Mouse (Mus musculus) heart, postnatal 14 days (tissue): ENCODE measurements around the gene Pdk2. TPM values are rescaled to one million over a fixed set of nuclear protein-coding genes. Genes with fewer than 3 reads are reported as not detected.

Experiments
- DNase-seq, 2 experiments: peaks; one replicate each; pipeline ENCODE4 v3.0.0; 2021 to 2022
- intact Hi-C: fragments of 180-260 bp; cut with DNase I; formaldehyde crosslinking; loops from one replicate; pipeline ENCODE4 v1.15.1; 2025
- total RNA-seq, 2 experiments: library from RNA; stranded (reverse); gene quantifications; 2 replicates each; pipeline ENCODE4 v1.2.3; 2021

Gene Pdk2
- total RNA-seq, 2 experiments from 2014 or later, result 297 to 326 TPM

- intact Hi-C loops, result no loop called here
- no peak for DNase-seq
Observed at GRCm38 (mm10) chr11:95007418-95007817, 33.7 kb downstream of the Pdk2 start.

GRCm38 (mm10) chr11:95006525-95007219, 34.5 kb downstream of the Pdk2 start:
- intact Hi-C loops, result no loop called here
- DNase-seq, result peak; percentile 81 to 83

GRCm38 (mm10) chr11:95006038-95006437, 35.1 kb downstream of the Pdk2 start:
- intact Hi-C loops, result no loop called here
- no peak for DNase-seq

GRCm38 (mm10) chr11:95004937-95005198, 36.3 kb downstream of the Pdk2 start:
- intact Hi-C loops, result no loop called here
- no peak for DNase-seq

GRCm38 (mm10) chr11:95004136-95004936, 36.8 kb downstream of the Pdk2 start:
- peak in 1 of 2 experiments; percentile 55 for DNase-seq
- intact Hi-C loops, result no loop called here

- intact Hi-C loops, result no loop called here
- DNase-seq, result no peak
Observed at GRCm38 (mm10) chr11:95002705-95003104, 38.4 kb downstream of the Pdk2 start.

GRCm38 (mm10) chr11:95001584-95002347, 39.4 kb downstream of the Pdk2 start:
- intact Hi-C loops, result loop anchor here (1.0 to 2.0 kb wide), 2 partner anchors 22 to 63 kb away; no protein-coding TSS in a partner anchor
- DNase-seq, result no peak

GRCm38 (mm10) chr11:95001058-95001457, 40.1 kb downstream of the Pdk2 start:
- intact Hi-C loops, result loop anchor here (1.0 to 2.0 kb wide), 2 partner anchors 22 to 62 kb away; no protein-coding TSS in a partner anchor
- peak; percentile 64 to 75 for DNase-seq

GRCm38 (mm10) chr11:95000548-95000947, 40.6 kb downstream of the Pdk2 start:
- DNase-seq, result peak in 1 of 2 experiments; percentile 56
- intact Hi-C loops, result loop anchor here (2.0 kb wide), 1 partner anchor 62 kb away; no protein-coding TSS in a partner anchor

GRCm38 (mm10) chr11:95000128-95000527, 41.0 kb downstream of the Pdk2 start:
- no peak for DNase-seq

GRCm38 (mm10) chr11:94998041-94998531, 43.1 kb downstream of the Pdk2 start:
- intact Hi-C loops, result no loop called here
- DNase-seq, result peak in 1 of 2 experiments; percentile 32

More at GRCm38 (mm10) chr11:95000128-95000527, 41.0 kb downstream of the Pdk2 start:
- intact Hi-C loops, result loop anchor here (2.0 kb wide), 1 partner anchor 61 kb away; no protein-coding TSS in a partner anchor

- no peak for DNase-seq
- intact Hi-C loops, result no loop called here
Observed at GRCm38 (mm10) chr11:94997596-94997995, 43.6 kb downstream of the Pdk2 start.

GRCm38 (mm10) chr11:94996984-94997383, 44.2 kb downstream of the Pdk2 start:
- DNase-seq, result no peak
- intact Hi-C loops, result no loop called here

- intact Hi-C loops, result no loop called here
- no peak for DNase-seq
Observed at GRCm38 (mm10) chr11:94996101-94996500, 45.1 kb downstream of the Pdk2 start.

GRCm38 (mm10) chr11:94994947-94995772, 46.0 kb downstream of the Pdk2 start:
- intact Hi-C loops, result no loop called here
- DNase-seq, result no peak

GRCm38 (mm10) chr11:94994208-94994814, 46.8 kb downstream of the Pdk2 start:
- intact Hi-C loops, result no loop called here
- DNase-seq, result peak; percentile 39 to 49

- intact Hi-C loops, result no loop called here
- DNase-seq, result peak; percentile 48 to 49
Observed at GRCm38 (mm10) chr11:94992754-94993606, 48.2 kb downstream of the Pdk2 start.

- intact Hi-C loops, result no loop called here
- peak in 1 of 2 experiments; percentile 39 for DNase-seq
Observed at GRCm38 (mm10) chr11:94992480-94992753, 48.7 kb downstream of the Pdk2 start.
